Mouse (Mus musculus) CH12.LX (cell line): ENCODE measurements at regions not wholly inside any gene's neighbourhood (a gene's known extent, or its start where the extent isn't known, plus 50 kb on each side); places are given as distances from the start of the nearest gene placed in this dataset.

Experiments used
- DNase-seq: peaks from one replicate; pipeline ENCODE4 v3.0.0-alpha.2; 2013; ENCODE audit errors: extremely low read depth
- H3K27ac ChIP-seq: 2 replicates; pipeline ENCODE4 v1.5.1; 2012; ENCODE audit warnings: low read depth, mild to moderate bottlenecking, control low read depth, moderate library complexity; ENCODE audit not compliant: insufficient read depth
- H3K27me3 ChIP-seq: replicated peaks from 2 replicates; pipeline ENCODE3; 2012; ENCODE audit warnings: inconsistent platforms
- H3K36me3 ChIP-seq, 2 experiments: replicated peaks in 1 of 2; 2 replicates each; pipeline versions ENCODE3 to v1.6.1; 2012; ENCODE audit warnings: inconsistent platforms in 1 of 2, low read length in 1 of 2, mild to moderate bottlenecking in 1 of 2, mixed read lengths in 1 of 2, moderate library complexity in 1 of 2; ENCODE audit not compliant: control insufficient read depth in 1 of 2, insufficient read depth in 1 of 2
- H3K4me1 ChIP-seq, 2 experiments: 2 replicates each; pipeline ENCODE4 v1.6.1; 2012; ENCODE audit warnings: inconsistent platforms in 1 of 2, moderate library complexity in 1 of 2; ENCODE audit not compliant: insufficient read depth in 2 of 2, control insufficient read depth in 1 of 2
- H3K4me2 ChIP-seq: 2 replicates; pipeline ENCODE4 v1.6.1; 2012; ENCODE audit warnings: low read depth, mild to moderate bottlenecking, control low read depth; ENCODE audit not compliant: poor library complexity, insufficient read depth, severe bottlenecking
- H3K4me3 ChIP-seq, 3 experiments: fragments of 150-350 bp in 1 of 3; sonication (generic) in 1 of 3; replicated peaks in 1 of 3; 2 replicates each; pipeline versions ENCODE3 to v1.5.1; 2011 to 2012; ENCODE audit warnings: low read depth in 2 of 3, low read length in 2 of 3, mild to moderate bottlenecking in 2 of 3, moderate library complexity in 2 of 3, control low read depth in 1 of 3, improper control_type of control experiment in 1 of 3, inconsistent platforms in 1 of 3, mixed read lengths in 1 of 3; ENCODE audit not compliant: poor library complexity in 1 of 3
- H3K79me2 ChIP-seq: replicated peaks from 2 replicates; pipeline ENCODE4 v1.6.1; 2012; ENCODE audit warnings: mild to moderate bottlenecking, moderate library complexity; ENCODE audit not compliant: control insufficient read depth, poor library complexity, insufficient read depth, severe bottlenecking; ENCODE audit errors: extremely low read depth
- H3K9ac ChIP-seq: 2 replicates; pipeline ENCODE4 v1.6.1; 2012; ENCODE audit warnings: low read depth, mild to moderate bottlenecking, control low read depth, moderate library complexity; ENCODE audit not compliant: insufficient read depth
- H3K9me3 ChIP-seq: replicated peaks from 2 replicates; pipeline ENCODE3; 2012; ENCODE audit warnings: low read length, inconsistent platforms, mixed read lengths
- E2F4 ChIP-seq: IDR thresholded peaks from 2 replicates; pipeline ENCODE4 v1.6.1; 2011; ENCODE audit warnings: low read depth, low read length, improper control_type of control experiment; ENCODE audit not compliant: insufficient replicate concordance
- ELF1 ChIP-seq: IDR thresholded peaks from 2 replicates; pipeline ENCODE4 v1.6.1; 2014; ENCODE audit warnings: low read depth, mild to moderate bottlenecking, inconsistent platforms, low read length, improper control_type of control experiment
- EP300 ChIP-seq: IDR thresholded peaks from 2 replicates; pipeline ENCODE4 v1.6.1; 2011; ENCODE audit warnings: low read length, improper control_type of control experiment
- ETS1 ChIP-seq: conservative IDR thresholded peaks from 2 replicates; pipeline ENCODE4 v1.6.1; 2012; ENCODE audit warnings: low read depth, mild to moderate bottlenecking, inconsistent platforms, low read length, improper control_type of control experiment, moderate library complexity
- GABPA ChIP-seq: IDR thresholded peaks from 2 replicates; pipeline ENCODE4 v1.6.1; 2012; ENCODE audit warnings: low read depth, low read length, improper control_type of control experiment, inconsistent platforms; ENCODE audit not compliant: insufficient replicate concordance
- HCFC1 ChIP-seq: IDR thresholded peaks from 2 replicates; pipeline ENCODE4 v1.6.1; 2012; ENCODE audit warnings: low read depth, mild to moderate bottlenecking, inconsistent platforms, low read length, improper control_type of control experiment
- IRF4 ChIP-seq: IDR thresholded peaks from 2 replicates; pipeline ENCODE4 v1.6.1; 2014; ENCODE audit warnings: low read depth, mild to moderate bottlenecking, inconsistent platforms, low read length, improper control_type of control experiment
- JUN ChIP-seq: IDR thresholded peaks from 2 replicates; pipeline ENCODE4 v1.6.1; 2011; ENCODE audit warnings: low read depth, mild to moderate bottlenecking, low read length, improper control_type of control experiment, moderate library complexity; ENCODE audit not compliant: insufficient read depth
- JUND ChIP-seq: conservative IDR thresholded peaks from 2 replicates; pipeline ENCODE4 v1.6.1; 2011; ENCODE audit warnings: low read depth, low read length, improper control_type of control experiment
- KAT2A ChIP-seq: IDR thresholded peaks from 2 replicates; pipeline ENCODE4 v1.6.1; 2012; ENCODE audit warnings: low read length, improper control_type of control experiment, inconsistent platforms; ENCODE audit not compliant: insufficient replicate concordance
- MAX ChIP-seq: IDR thresholded peaks from 2 replicates; pipeline ENCODE4 v1.6.1; 2011; ENCODE audit warnings: low read length, improper control_type of control experiment
- MAZ ChIP-seq: IDR thresholded peaks from 2 replicates; pipeline ENCODE4 v1.6.1; 2012; ENCODE audit warnings: low read depth, mild to moderate bottlenecking, inconsistent platforms, low read length, improper control_type of control experiment, moderate library complexity
- MEF2A ChIP-seq: IDR thresholded peaks from 2 replicates; pipeline ENCODE4 v1.6.1; 2014; ENCODE audit warnings: low read depth, mild to moderate bottlenecking, inconsistent platforms, low read length, improper control_type of control experiment, borderline replicate concordance
- MXI1 ChIP-seq: IDR thresholded peaks from 2 replicates; pipeline ENCODE4 v1.6.1; 2011; ENCODE audit warnings: mild to moderate bottlenecking, low read depth, low read length, improper control_type of control experiment
- MYC ChIP-seq: IDR thresholded peaks from 2 replicates; pipeline ENCODE4 v1.6.1; 2011; ENCODE audit warnings: low read depth, mild to moderate bottlenecking, improper control_type of control experiment, low read length
- NELFE ChIP-seq: IDR thresholded peaks from 2 replicates; pipeline ENCODE4 v1.6.1; 2011; ENCODE audit warnings: low read depth, low read length, improper control_type of control experiment
- POLR2A ChIP-seq: IDR thresholded peaks from 2 replicates; pipeline ENCODE4 v1.6.1; 2011; ENCODE audit warnings: low read depth, mild to moderate bottlenecking, improper control_type of control experiment, low read length
- RAD21 ChIP-seq: IDR thresholded peaks from 2 replicates; pipeline ENCODE4 v1.6.1; 2011; ENCODE audit warnings: low read depth, mild to moderate bottlenecking, low read length, improper control_type of control experiment, moderate library complexity
- RCOR1 ChIP-seq: conservative IDR thresholded peaks from 2 replicates; pipeline ENCODE4 v1.6.1; 2012; ENCODE audit warnings: low read depth, mild to moderate bottlenecking, inconsistent platforms, low read length, improper control_type of control experiment
- SMC3 ChIP-seq: IDR thresholded peaks from 2 replicates; pipeline ENCODE4 v1.6.1; 2011; ENCODE audit warnings: low read depth, low read length, improper control_type of control experiment
- TBP ChIP-seq: conservative IDR thresholded peaks from 2 replicates; pipeline ENCODE4 v1.6.1; 2011; ENCODE audit warnings: low read depth, low read length, improper control_type of control experiment
- UBTF ChIP-seq: IDR thresholded peaks from 2 replicates; pipeline ENCODE4 v1.6.1; 2012; ENCODE audit warnings: low read depth, mild to moderate bottlenecking, inconsistent platforms, low read length, improper control_type of control experiment, moderate library complexity
- USF1 ChIP-seq: IDR thresholded peaks from 2 replicates; pipeline ENCODE4 v1.6.1; 2014; ENCODE audit warnings: low read depth, mild to moderate bottlenecking, inconsistent platforms, low read length, improper control_type of control experiment
- USF2 ChIP-seq: conservative IDR thresholded peaks from 2 replicates; pipeline ENCODE4 v1.6.1; 2011; ENCODE audit warnings: low read depth, low read length, improper control_type of control experiment
- ZC3H11A ChIP-seq: IDR thresholded peaks from 2 replicates; pipeline ENCODE4 v1.6.1; 2012; ENCODE audit warnings: low read depth, mild to moderate bottlenecking, inconsistent platforms, low read length, improper control_type of control experiment
- ZKSCAN1 ChIP-seq: IDR thresholded peaks from 2 replicates; pipeline ENCODE4 v1.6.1; 2012; ENCODE audit warnings: low read depth, inconsistent platforms, low read length, improper control_type of control experiment, borderline replicate concordance
- ZNF384 ChIP-seq: IDR thresholded peaks from 2 replicates; pipeline ENCODE4 v1.6.1; 2012; ENCODE audit warnings: low read depth, low read length, improper control_type of control experiment, inconsistent platforms
- dilution Hi-C: fragments of 300-500 bp; cut with MboI; formaldehyde crosslinking; loops from 2 replicates; pipeline ENCODE4 v1.14.3; 2020; ENCODE audit warnings: low sequenced_read_pairs; ENCODE audit not compliant: extremely low pct_unique_long_range_greater_than_20kb, extremely low pct_ligation_motif_present
- in situ Hi-C: fragments of 300-500 bp; cut with MboI; formaldehyde crosslinking; loops from 3 replicates; pipeline ENCODE4 v1.14.3; 2019; ENCODE audit warnings: low sequenced_read_pairs, low pct_ligation_motif_present, low pct_unique_long_range_greater_than_20kb, mixed read lengths

DNA sequence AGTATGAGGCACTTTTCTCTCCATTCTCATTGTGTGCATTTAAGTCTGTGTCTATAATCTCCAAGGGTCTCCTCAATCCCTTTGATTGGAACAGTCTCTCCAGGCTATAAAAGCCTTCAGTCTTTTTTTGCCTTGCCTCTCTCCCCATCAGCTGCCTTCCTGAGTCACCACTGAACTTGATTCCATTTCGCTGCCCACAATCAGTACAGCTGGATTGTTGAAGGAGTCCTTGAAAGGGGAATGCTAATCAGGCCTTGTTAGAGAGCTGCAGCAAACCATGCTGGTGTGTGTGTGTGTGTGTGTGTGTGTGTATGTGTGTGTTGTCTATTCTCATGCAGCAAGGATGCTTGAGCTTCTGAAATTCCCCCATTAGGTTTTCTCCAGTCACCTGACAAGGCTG is 129.3 kb upstream of the Parp11 start:
- DNase-seq: no peak
- TF ChIP-seq ETS1 (no peak), GABPA (no peak), JUND (no peak), POLR2A (no peak), ZNF384 (no peak), NELFE (no peak), ELF1 (no peak), USF2 (no peak), USF1 (no peak), JUN (no peak), KAT2A (no peak), ZKSCAN1 (no peak), RAD21 (no peak), HCFC1 (no peak), MXI1 (no peak), MEF2A (no peak)
- dilution Hi-C loops: no loop called here

DNA sequence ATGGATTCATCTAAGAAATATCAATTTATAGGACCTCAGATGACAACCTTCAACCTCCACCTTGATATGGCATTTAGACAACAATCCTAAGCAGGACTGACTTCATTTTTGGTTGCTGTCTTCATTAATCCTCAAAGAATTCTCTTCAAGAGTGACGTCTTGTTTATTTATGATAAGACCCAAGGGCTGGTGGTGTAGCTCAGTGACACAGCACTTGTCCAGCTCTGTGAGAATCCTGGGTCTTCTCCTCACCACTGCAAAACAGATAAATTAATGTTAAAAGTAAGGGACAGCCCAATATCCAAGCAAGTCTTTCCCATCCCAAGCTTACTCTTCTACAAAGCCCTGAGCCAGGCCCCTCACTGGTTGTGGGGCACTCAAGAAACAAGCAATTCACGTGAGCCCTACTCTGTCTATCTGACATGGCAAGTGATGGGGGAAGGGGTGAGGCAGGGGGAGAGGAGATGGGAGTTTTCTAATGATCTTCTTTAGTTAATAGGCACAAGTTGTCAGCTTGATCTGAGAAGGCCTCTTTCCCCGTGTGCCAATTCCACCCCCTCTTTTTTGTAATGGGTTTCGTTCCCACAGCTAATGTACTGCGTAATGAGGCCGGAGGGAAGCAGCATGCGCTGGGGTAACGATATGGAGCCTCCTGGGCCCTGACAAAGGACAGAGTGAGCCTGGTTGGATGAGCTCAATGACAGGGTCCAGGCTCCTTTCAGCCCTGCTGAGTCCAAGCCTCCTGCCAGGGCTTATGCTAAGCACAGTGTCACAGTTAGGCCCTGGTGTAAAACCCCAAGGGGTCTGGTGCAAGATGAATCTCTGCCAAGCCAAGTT is 127.7 kb upstream of the Parp11 start:
- in situ Hi-C loops: no loop called here
- no peaks in the 10 kb centered on the region for H3K9me3 ChIP-seq
- 0 out of 4 replicates have a peak, but pooled peaks cover 0 to 2% of the 10 kb centered on the region in 2 experiments for H3K4me1 ChIP-seq
- no peak overlapping the region for H3K27ac ChIP-seq
- dilution Hi-C loops: no loop called here
- TF ChIP-seq E2F4 (no peak), RCOR1 (no peak), SMC3 (no peak), JUND (no peak), POLR2A (no peak), UBTF (no peak), MAZ (no peak), IRF4 (no peak), MAX (no peak), EP300 (no peak), MEF2A (no peak), MYC (no peak), USF2 (no peak), JUN (no peak), MXI1 (no peak), TBP (no peak), ZC3H11A (no peak), ELF1 (no peak)
- no peak overlapping the region for H3K4me3 ChIP-seq
- DNase-seq: no peak
- no peak overlapping the region for H3K4me2 ChIP-seq
- no peak overlapping the region for H3K9ac ChIP-seq
- peaks cover 2% of the 10 kb centered on the region for H3K27me3 ChIP-seq
- no peaks in the 10 kb centered on the region for H3K36me3 ChIP-seq
- no peaks in the 10 kb centered on the region for H3K79me2 ChIP-seq

More for the DNA sequence above, 129.3 kb upstream of the Parp11 start:
- Histone ChIP-seq H3K4me3 (no peak overlapping the region), H3K4me1 (0 out of 4 replicates have a peak, but pooled peaks cover 0 to 2% of the 10 kb centered on the region in 2 experiments), H3K27me3 (peaks cover 2% of the 10 kb centered on the region), H3K4me2 (no peak overlapping the region), H3K9me3 (no peaks in the 10 kb centered on the region), H3K36me3 (no peaks in the 10 kb centered on the region), H3K27ac (no peak overlapping the region), H3K79me2 (no peaks in the 10 kb centered on the region), H3K9ac (no peak overlapping the region)
- in situ Hi-C loops: no loop called here
